Mouse (Mus musculus) intestine, postnatal 0 days (tissue): ENCODE results near the gene Sp2. TPM values are rescaled to one million over a fixed set of nuclear protein-coding genes. Genes with fewer than 3 reads are reported as not detected.

Source experiments
- ATAC-seq: fragments of 200-750 bp; cut with Nextera tagmentation; 2 replicates; pipeline ENCODE4 v1.8.0; 2017; ENCODE audit warnings: mild to moderate bottlenecking, moderate TSS enrichment, moderate library complexity
- H3K27ac ChIP-seq: fragments of 300-500 bp; sonication (generic); 2 replicates; pipeline ENCODE4 v1.5.1; 2014; ENCODE audit warnings: mild to moderate bottlenecking, low read depth, low read length, moderate library complexity
- H3K27me3 ChIP-seq: fragments of 300-500 bp; sonication (generic); replicated peaks from 2 replicates; pipeline ENCODE4 v1.6.1; 2014; ENCODE audit warnings: low read length, mixed read lengths; ENCODE audit not compliant: control insufficient read depth, insufficient read depth
- H3K36me3 ChIP-seq: fragments of 300-500 bp; sonication (generic); 2 replicates; pipeline ENCODE4 v1.6.1; 2014; ENCODE audit warnings: mild to moderate bottlenecking, moderate library complexity; ENCODE audit not compliant: control insufficient read depth, insufficient read depth
- H3K4me1 ChIP-seq: fragments of 300-500 bp; sonication (generic); replicated peaks from 2 replicates; pipeline ENCODE4 v1.6.1; 2014; ENCODE audit warnings: antibody characterized with exemption, low read length, mixed read lengths; ENCODE audit not compliant: control insufficient read depth, insufficient read depth
- H3K4me2 ChIP-seq: fragments of 300-500 bp; sonication (generic); replicated peaks from 2 replicates; pipeline ENCODE4 v1.6.1; 2014; ENCODE audit warnings: low read depth, mild to moderate bottlenecking, moderate library complexity
- H3K4me3 ChIP-seq: fragments of 300-500 bp; sonication (generic); 2 replicates; pipeline ENCODE4 v1.5.1; 2014; ENCODE audit warnings: low read depth, low read length
- H3K9ac ChIP-seq: fragments of 300-500 bp; sonication (generic); 2 replicates; pipeline ENCODE4 v1.6.1; 2014; ENCODE audit warnings: mild to moderate bottlenecking, low read depth, low read length
- H3K9me3 ChIP-seq: fragments of 300-500 bp; sonication (generic); 2 replicates; pipeline ENCODE4 v1.6.1; 2016; ENCODE audit warnings: mixed run types; ENCODE audit not compliant: control insufficient read depth
- CTCF ChIP-seq: sonication (generic); IDR thresholded peaks from 2 replicates; pipeline ENCODE4 v1.5.1; 2016; ENCODE audit warnings: low read depth, mild to moderate bottlenecking, control low read depth, antibody characterized with exemption, moderate library complexity
- WGBS: fragments of 180-500 bp; shearing (Covaris S2); extraction: QIAGEN DNeasy Blood & Tissue Kit; methylation state at CpG from one replicate; pipeline ENCODE4 v1.1.7; 2014; 5-methylcytosine and 5-hydroxymethylcytosine counted together
- polyA plus RNA-seq: library from polyadenylated mRNA; unstranded; fragments of >200 nt; fragmentation: Nextera tagmentation; extraction: Ambion mirVana; gene quantifications from 2 replicates; pipeline ENCODE4 v1.2.1, GENCODE M21; 2015

Sp2 gene
- polyA plus RNA-seq, 1 experiment from 2014 or later: 8.2 TPM

GRCm38 (mm10) chr11:96940578-96941465 is 41.9 kb downstream of the Sp2 start:
- 67% methylated on average over 16 of the region's 16 CpGs for WGBS
- H3K4me3 ChIP-seq: no peak overlapping the region
- ATAC-seq: no peak
- no peak overlapping the region for H3K4me2 ChIP-seq
- H3K36me3 ChIP-seq: peaks cover 21% of the 10 kb centered on the region
- H3K9ac ChIP-seq: no peak overlapping the region
- no peaks in the 10 kb centered on the region for H3K9me3 ChIP-seq
- H3K4me1 ChIP-seq: peaks cover 12% of the 10 kb centered on the region; the same call in 1 of the 2 replicates
- H3K27me3 ChIP-seq: no peaks in the 10 kb centered on the region
- H3K27ac ChIP-seq: no peak overlapping the region
- TF ChIP-seq CTCF: no peak

GRCm38 (mm10) chr11:96938426-96938800 is 44.3 kb downstream of the Sp2 start:
- 29% methylated on average over 6 of the region's 6 CpGs for WGBS
- H3K27ac ChIP-seq: peak overlapping the region; percentile 87
- ATAC-seq: no peak
- H3K9ac ChIP-seq: no peak overlapping the region
- no peaks in the 10 kb centered on the region for H3K9me3 ChIP-seq
- no peaks in the 10 kb centered on the region for H3K27me3 ChIP-seq
- no peak overlapping the region for H3K4me2 ChIP-seq
- no peak for TF ChIP-seq CTCF
- H3K4me1 ChIP-seq: peaks cover 5% of the 10 kb centered on the region
- H3K36me3 ChIP-seq: peaks cover 26% of the 10 kb centered on the region
- H3K4me3 ChIP-seq: no peak overlapping the region

- peaks cover 5% of the 10 kb centered on the region for H3K4me1 ChIP-seq
- no peak overlapping the region for H3K4me3 ChIP-seq
- peaks cover 26% of the 10 kb centered on the region for H3K36me3 ChIP-seq
- peak overlapping the region; percentile 24; the same call in 1 of the 2 replicates for H3K4me2 ChIP-seq
- TF ChIP-seq CTCF: peak; percentile 90
- no peaks in the 10 kb centered on the region for H3K9me3 ChIP-seq
- peak; percentile 76 for ATAC-seq
- 19% methylated on average over 10 of the region's 10 CpGs for WGBS
- H3K9ac ChIP-seq: no peak overlapping the region
- no peaks in the 10 kb centered on the region for H3K27me3 ChIP-seq
- H3K27ac ChIP-seq: peak overlapping the region; percentile 87
Measured at GRCm38 (mm10) chr11:96937549-96938425, 45.0 kb downstream of the Sp2 start.

- H3K4me1 ChIP-seq: peaks cover 8% of the 10 kb centered on the region
- H3K27ac ChIP-seq: peak overlapping the region; percentile 87
- H3K4me2 ChIP-seq: peak overlapping the region; percentile 24
- H3K27me3 ChIP-seq: no peaks in the 10 kb centered on the region
- 0 out of 2 replicates have a peak overlapping the region, but pooled peaks have one; percentile 3 for H3K9ac ChIP-seq
- TF ChIP-seq CTCF: no peak
- 0 out of 2 replicates have a peak, but pooled peaks have one; percentile 19 for ATAC-seq
- H3K36me3 ChIP-seq: peaks cover 26% of the 10 kb centered on the region
- 31% methylated on average over 9 of the region's 9 CpGs for WGBS
- H3K4me3 ChIP-seq: no peak overlapping the region
- no peaks in the 10 kb centered on the region for H3K9me3 ChIP-seq
Measured at GRCm38 (mm10) chr11:96935872-96936650, 46.7 kb downstream of the Sp2 start.

- Histone ChIP-seq H3K36me3 (peaks cover 19% of the 10 kb centered on the region), H3K4me3 (peak overlapping the region; percentile 11; the same call in 1 of the 2 replicates), H3K4me1 (peaks cover 8% of the 10 kb centered on the region), H3K27ac (peak overlapping the region; percentile 87), H3K27me3 (no peaks in the 10 kb centered on the region), H3K4me2 (peak overlapping the region; percentile 43), H3K9me3 (no peaks in the 10 kb centered on the region), H3K9ac (0 out of 2 replicates have a peak overlapping the region, but pooled peaks have one; percentile 22)
- WGBS: 11% methylated on average over 12 of the region's 12 CpGs
- TF ChIP-seq CTCF: no peak
- peak; percentile 84 for ATAC-seq
Measured at GRCm38 (mm10) chr11:96934921-96935356, 47.8 kb downstream of the Sp2 start.
